Mouse (Mus musculus): ENCODE measurements around the gene Pafah1b1.

Pafah1b1 gene

DNA sequence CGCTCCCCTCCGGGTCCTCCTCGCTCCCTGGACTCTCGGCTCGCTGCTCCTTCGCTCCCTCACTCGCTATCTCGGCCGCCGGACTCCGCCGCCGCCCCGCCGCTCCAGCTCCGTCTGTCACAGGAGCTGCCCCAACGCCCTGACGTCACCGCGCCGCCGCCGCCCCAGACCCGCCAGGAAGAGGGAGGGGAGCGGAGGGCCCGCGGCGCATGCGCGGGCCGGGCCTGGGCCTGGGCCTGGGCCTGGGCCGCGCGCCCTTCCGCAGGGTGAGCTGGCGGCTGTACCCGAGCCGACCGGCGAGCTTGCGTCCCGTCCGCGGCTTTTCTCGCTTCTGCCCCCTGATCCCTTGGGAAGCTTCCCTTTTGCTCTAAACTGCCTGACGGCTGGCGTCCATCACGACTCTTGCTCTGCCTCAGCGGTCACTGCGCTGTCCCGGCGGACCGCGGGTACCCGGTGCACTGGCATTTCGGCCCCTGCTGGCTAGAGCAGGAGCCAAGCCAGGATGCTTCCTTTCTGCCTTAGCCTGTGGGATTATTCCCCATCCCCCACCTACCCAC, at the start of gene Pafah1b1:
Gene Pafah1b1 (minus strand): TSS at position 436 of the 557 bp plus-strand sequence.
- WGBS = under 1% methylated on average over 55 of the region's 56 CpGs

DNA sequence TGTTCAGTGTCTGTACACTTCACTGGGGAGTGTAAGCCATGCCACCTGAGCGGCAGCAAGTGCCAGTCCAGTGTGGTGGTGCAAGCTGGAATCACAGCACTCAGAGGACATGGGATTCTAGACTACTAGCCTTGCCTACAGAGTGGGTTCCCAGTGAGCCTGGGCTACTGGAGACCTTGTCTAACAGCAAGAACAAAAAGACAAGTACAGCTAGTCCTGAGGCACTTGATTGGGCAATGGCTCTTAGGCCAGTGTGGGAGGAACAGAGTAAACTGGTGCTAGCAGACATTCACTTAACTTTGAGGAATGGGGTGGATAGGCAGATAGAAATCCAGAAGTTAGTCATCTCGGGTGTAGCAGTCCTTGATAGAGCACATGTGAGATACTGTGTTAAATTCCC, 47.9 kb upstream of the Pafah1b1 start:
- 95% methylated on average over 2 of the region's 2 CpGs for WGBS

DNA sequence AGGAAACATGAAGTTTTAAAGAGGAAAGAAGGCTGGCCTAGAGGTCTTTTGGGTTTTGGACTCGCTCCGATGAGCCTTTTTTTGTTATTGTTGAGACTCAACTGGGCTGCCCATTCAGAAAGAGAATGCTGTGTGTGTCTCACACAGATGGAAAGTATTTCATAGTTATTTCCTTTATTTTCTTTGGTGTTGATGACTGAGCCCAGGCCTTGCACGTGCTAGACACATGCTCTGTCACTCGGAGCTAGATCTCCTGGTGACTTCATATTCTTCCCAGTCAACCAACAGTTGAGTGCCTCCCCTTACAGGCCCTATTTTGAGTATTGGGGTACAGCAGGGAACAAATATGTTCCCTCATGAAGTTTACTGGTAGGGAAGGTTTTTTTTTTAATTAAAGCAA, 47.2 kb upstream of the Pafah1b1 start:
- WGBS = 64% methylated on average over 4 of the region's 4 CpGs

DNA sequence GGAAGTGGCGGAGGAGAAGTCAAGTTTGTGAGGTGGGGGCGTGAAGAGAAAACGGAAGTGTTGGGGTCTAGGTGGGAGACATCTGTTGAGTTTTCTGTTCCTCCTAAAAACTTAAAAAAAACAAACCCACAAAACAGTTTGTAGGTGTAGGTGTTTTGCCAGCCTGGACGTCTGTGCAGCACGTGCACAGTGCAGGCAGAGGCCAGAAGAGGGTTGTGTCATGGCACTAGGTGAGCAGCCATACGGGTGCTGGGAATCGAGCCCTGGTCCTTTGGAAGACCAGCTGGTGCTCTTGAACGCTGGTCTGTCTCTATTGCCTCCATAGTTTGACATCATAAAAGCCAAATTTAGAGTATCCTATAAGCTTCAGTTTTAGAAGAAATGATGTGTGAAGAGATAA, 46.8 kb upstream of the Pafah1b1 start:
- WGBS = 9% methylated on average over 8 of the region's 8 CpGs

DNA sequence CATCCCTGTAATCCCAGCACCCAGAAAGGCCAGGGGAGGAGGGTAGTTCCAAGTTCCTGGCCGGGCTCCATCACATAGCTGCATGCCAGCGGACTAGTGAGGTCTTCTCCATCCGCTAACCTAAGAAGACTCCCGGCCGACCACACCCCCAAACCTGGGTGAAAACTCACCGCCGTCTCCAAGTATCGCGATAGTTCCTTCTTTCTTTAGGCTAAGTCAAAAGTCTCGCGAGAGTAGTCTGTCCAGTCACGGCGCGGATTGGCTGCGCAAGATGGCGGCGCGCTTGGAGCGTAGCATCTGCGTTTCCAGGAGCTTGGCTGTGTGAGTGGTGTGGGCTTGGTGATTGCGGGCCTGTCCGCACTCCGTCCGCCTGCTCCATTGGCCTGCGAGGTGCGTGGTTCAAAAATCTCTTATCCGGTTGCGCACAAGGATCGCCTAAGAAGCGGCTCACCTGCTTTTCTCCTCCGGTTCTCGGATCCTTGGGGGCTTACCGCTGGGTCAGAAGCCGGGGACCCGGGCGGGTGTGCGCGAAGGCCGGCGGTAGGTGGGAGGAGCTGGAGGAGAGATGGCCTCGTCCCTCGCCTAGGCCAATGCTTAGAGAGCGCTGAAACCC, 46.2 kb upstream of the Pafah1b1 start, which contains the start of gene Mettl16:
Gene Mettl16 (plus strand): TSS at position 236 of the 613 bp plus-strand sequence.
- WGBS = under 1% methylated on average over 43 of the region's 43 CpGs

DNA sequence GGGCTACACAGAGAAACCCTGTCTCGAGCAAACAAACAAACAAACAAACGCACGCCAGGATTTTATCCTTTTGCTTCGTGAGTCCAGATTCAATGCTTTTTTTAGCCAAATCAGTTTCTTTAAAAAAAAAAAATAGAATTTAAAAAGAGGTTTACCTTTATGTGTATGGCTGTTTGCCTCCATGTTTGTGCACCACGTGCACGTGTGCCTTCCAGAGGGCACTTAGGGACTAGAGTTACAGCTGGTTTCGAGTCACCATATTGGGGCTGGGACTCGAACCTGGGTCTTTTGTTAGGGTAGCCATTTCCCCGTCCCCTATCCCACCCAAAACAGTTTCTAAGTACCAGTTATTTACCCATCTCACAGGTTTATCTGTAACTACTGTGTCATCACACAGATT, 45.6 kb upstream of the Pafah1b1 start:
- WGBS = 71% methylated on average over 9 of the region's 9 CpGs

DNA sequence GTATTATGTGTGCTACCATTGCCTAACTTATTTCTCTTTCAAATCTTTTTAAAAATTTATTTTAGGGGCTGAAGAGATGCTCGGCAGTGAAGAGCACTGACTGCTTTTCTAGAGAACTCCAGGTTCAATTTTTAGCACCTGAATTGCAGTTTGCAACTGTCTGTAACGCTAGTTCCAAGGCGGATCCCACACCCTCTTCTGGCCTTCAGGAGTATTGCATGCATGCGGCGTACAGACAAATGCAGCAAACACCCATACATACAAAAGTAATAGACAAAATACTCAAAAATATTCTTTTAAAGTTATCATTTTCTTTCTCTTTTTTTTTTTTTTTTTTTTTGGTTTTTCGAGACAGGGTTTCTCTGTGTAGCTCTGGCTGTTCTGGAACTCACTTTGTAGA, 43.6 kb upstream of the Pafah1b1 start:
- 37% methylated on average over 6 of the region's 6 CpGs for WGBS

DNA sequence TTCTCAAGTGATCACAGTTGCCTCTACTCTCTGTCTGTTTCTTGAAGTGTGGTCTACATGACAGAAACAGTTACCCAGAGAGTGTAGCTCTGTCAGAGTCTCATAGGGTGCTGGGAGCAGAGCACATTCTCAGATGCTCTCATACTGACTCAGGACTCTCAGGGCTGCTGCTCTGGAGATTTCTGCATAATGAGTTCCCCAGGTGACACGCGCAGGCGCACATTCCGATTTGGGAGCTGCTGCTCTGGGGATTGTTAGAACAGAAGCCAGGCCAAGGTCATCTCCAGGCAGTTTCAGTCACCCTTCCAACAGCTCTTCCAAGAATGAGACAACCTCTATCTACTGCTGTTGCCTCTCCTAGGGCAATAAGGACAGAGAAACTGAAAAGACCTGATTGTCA, 43.0 kb upstream of the Pafah1b1 start:
- WGBS = 96% methylated on average over 4 of the region's 4 CpGs

DNA sequence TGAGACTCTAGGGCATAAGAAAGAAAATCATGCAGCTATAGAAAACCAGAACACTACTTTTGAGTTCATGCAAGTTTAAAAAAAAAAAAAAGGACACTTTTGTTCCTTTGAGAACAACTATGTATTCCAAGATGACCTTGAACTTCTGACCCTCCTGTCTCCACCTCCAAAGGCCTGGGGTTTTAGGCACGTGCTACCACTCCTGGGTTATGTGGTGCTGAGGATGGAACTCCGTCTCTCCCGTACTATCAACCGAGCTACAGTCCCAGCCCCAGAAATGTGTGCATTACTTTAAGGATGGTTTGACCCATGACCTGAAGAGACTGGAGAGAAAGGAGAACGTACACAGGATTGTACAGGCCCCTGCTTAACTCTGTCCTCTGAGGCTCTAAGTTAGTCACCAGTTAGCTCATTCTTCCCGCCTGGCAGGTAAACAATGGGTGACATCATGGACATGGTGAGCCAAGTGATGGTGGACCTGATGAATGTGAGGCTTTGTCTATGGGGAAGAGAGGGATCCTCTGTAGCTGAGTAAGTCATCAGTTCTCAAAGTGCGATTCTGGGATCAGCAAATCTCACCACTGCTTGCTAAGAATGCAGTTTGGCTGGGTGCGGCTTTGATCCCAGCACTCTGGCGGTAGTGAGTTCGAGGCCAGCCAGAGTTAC, 39.6 kb upstream of the Pafah1b1 start:
- WGBS = 76% methylated on average over 10 of the region's 10 CpGs

DNA sequence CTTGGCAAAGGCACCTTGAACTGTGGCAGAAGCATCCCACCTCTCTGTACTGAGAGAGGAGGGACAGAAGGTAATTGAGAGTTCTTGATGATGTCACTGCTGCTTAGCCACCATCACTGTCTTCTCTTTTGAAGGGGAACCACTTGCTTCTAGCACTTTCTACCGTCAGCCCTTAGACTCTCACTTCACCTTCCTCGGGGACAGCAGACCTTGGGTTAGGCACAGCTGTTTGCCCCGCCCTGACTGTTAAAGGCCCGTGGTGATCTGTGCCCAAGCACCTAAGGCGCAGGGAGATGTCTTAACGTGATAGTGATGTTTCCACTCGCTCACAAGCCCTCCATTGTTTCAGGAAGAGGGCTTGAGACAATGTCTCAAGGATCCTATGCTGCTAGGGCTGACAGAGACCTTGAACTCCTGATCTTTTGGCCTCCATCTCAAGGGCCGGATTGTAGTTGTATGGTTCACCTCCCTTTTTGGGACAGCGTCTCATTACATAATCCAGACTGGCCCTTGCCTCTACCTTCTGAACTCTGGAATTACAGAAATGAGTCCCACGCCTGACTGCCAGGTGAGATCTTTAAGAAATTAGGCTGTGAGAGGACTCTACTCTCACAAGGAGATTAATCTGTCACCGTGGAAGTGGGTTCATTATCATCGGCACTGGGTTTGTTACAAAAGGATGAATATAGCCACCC, 36.7 kb upstream of the Pafah1b1 start:
- WGBS = 82% methylated on average over 12 of the region's 12 CpGs

DNA sequence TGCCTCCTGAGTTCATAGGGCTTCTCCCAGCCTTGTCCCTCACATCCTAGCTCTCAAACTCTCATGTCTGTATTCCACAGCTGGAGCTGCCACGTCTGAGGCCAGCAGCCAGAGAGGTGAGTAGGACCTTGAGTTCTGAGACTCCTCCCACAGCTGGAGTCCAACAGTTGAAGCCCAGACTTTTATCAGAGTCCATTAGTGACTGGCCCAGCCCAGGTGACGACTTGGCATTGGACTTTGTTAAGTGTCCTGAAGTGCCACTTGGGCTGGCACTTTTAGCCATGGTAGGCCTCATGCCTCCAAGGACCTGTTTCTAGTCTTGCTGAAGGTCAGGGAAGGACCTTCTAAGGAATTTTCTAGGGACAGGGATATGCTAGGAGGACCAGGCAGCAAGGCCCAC, 32.2 kb upstream of the Pafah1b1 start:
- WGBS = 89% methylated on average over 2 of the region's 2 CpGs

DNA sequence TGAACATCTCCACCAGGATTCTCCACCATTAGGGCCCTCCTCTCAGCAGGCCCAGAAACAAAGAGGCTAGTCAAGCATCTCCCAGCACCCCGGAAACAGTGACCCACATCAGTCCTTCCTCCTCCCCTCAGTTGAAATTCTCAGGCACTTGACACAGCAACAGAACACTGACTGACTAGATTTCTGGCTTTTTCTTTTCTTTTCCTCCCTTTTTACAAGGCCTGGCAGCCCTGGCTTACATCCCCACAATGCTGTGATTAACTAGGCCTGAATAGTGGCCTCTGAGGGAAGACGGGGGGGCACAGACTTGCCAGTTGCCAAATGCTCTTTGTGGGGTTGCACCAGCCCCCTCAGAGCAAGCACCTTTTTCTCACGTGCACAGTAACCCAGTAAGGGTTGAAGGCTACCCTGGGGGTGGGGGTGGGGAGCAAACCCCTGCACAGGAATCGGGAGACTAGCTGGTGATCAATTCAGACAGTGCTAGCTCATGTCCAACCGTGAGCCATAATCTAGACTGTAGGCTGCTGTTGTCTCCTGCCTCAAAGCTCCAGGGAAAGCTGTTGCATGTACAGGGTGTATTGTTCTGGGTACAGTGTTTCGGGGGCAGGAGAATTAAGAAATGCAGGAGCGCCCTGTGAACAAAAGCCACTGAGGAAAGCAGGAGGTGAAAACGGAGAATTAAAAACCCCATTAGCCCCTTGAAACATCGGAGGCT, 27.0 kb upstream of the Pafah1b1 start:
- WGBS = 54% methylated on average over 9 of the region's 9 CpGs

DNA sequence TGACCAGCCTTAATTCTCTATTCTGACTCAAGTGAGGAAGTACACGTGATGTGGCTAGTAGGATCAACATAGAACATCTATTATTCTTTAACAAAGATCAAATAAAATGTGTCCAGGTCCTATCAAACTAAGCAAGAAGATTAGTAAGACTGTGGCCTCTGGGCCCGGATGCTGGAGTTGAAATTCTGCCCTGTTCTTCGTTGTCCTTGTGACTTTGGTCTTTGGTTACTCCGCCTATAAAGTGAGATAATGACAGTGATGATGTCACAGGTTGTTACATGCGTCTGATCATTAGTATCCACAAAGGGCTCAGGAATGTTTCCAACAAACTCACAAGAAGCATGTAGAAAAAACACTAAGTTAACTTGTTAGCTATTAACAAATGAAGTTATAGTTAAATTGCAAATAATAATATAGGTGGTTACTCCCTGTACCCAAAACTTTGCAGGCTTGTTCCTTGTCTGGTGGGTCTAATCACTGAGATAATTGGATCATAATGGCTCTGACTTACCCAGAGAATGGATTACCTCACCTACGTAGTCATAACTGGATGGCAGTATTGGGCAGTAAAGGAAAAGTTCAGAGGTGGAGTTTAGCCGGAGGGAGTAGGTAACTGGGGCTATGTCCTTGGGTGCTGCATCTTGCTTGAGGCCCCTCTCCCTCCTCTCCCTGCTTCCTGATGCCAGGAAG, 26.3 kb upstream of the Pafah1b1 start:
- 76% methylated on average over 7 of the region's 7 CpGs for WGBS

DNA sequence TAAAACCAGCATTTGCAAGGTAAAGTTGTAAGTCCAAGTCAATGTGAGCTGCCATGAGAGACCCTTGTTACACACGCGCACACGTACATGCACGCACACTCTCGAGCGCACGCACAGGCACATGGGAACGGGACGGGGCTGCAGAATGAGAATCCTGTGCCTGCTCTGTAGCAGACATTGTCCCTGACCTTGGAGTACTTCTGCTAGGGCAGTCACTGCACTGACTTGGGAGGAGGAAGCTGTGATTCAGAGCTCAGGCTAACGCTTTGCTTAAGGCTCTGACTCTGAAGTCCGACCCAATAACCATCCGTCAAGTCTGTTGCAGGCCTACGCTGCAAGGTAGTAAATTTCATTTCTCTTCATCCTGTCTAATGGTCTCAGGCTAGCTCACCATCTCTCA, 24.8 kb upstream of the Pafah1b1 start:
- 95% methylated on average over 13 of the region's 13 CpGs for WGBS

DNA sequence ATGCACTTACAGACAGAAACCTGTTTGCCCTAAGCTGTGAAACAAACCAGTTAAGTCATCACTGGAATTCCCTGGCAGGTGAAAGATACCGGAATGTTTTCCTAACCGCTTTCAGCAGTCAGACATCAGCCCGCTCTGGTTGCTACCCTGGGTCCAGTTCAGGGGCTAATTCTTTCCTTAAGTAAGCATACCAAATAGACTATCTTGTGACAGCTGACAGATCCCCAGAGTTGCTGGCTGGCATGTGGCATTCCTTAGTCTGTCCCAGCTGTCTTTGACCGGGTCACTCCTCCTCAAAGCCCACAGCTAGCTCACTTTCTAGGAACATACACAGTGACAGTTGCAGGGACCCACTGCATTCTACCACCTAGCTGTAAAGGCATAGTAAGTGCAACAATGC, 23.6 kb upstream of the Pafah1b1 start:
- WGBS = 82% methylated on average over 4 of the region's 4 CpGs

DNA sequence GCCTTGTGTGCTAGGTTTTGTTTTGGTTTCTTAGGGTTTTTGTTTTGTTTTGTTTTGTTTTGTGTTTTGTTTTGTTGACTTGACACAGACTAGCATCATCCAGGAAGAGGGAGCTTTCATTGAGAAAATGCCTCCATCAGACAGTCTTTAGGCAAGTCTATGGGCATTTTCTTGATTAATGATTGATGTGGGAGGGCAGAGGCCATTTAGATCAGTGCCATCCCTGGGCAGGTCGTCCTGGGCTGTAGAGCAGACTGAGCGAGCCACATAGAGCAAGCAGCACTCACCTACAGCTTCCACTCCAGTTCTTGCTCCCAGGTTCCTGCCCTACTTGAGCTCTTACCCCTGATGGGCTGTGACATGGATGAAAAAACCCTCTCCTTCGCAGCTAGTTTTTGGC, 13.4 kb upstream of the Pafah1b1 start:
- WGBS = 81% methylated on average over 3 of the region's 3 CpGs

DNA sequence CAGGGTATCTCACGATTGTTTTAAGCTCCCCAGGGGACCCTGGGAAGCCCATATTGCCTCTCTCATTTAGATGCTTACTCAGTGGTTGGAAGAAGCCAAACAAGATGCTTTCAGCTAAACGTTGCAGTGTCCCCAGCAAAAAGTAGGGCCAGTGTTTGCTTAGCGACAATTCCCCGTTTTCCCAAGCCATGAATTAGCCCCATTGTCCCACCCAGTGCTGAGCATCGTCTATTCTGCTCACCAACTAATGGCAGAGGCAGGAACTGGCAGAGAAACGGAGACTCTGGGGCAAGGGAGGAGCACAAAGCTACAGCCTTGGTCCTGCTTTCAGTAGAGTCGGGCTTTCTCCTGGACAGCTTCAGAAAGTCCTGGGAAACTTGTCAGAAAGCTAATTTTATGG, 10.4 kb upstream of the Pafah1b1 start:
- WGBS = 30% methylated on average over 7 of the region's 7 CpGs

DNA sequence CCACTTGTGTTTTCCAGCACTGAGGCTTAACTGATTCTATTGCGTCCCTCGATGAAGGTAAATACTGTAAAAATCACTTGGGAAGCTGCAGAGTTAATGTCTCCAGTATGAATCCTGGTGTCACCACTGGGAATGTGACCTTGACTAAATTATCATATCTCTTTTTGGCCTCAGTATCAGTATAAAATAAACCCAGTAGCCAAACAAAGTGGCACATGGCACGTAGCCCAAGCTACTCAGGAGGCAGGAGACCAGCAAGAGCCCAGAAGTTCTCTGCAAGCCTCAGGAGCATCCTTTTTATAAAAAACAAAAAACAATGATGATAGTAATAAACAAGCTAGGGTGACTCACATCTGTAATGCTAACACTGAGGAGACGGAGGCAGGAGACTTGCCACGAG, 711 bp upstream of the Pafah1b1 start:
- WGBS = 55% methylated on average over 5 of the region's 5 CpGs

DNA sequence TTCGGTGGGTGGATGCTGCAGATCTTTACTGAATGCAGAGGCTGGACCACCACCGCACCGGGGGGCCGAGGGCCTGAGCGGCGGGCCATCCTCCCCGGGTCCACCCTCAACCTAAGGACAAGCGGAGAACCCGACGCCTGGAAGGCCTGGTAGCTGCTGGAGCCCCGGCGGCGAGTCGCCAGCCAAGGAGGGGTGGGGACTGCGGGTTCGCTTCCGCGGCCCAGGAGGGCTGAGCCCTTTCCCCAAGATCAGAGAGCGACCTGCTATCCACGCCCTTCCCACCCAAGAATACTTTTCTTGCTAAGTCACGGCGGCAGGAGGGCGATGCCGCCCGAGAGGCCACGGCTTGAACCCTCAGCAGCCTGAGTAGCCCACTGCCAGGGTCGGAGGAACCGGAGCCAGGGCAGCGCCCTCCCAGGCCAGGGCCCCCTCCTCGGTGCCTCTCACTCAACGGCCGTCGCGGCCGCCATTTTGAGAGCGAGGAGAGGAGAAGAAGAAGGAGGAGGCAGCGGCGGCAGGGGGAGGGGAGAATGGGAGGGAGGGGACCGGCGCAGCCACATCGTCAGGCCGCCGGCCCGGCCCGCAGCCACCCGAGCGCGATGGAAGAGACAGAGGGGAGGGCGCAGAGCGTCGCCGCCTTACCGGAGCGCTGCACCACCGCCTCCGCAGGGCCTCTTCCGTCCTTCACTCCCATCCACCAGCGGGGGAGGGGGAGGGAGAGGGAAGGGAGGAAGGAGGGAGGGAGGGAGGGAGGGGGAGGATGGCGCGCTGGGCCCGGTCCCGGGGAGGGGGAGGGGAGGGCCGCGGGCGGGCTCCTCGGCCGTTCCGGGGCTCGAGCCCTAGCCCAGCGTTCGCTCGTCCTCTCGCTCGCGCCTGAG, 874 bp downstream of the Pafah1b1 start:
- under 1% methylated on average over 64 of the region's 75 CpGs for WGBS

DNA sequence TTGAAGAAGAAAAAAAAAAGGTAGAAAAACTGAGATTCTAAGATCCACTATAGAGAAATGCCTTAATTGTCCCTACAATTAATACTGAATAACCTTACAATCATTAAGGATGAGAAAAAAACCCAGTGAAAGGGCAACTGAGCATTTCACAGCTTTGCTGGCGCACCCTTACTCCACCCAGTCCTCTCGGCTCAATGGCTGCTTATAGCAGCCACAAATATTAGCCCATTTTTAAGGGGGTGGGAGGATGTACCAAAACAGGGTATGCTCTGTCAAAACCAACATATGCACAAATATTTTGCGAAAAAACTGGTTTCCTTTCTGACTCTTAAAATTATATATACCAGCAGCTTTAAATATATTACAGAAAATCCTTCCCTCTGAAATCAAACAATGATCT, 2.5 kb downstream of the Pafah1b1 start:
- 10% methylated on average over 3 of the region's 3 CpGs for WGBS

DNA sequence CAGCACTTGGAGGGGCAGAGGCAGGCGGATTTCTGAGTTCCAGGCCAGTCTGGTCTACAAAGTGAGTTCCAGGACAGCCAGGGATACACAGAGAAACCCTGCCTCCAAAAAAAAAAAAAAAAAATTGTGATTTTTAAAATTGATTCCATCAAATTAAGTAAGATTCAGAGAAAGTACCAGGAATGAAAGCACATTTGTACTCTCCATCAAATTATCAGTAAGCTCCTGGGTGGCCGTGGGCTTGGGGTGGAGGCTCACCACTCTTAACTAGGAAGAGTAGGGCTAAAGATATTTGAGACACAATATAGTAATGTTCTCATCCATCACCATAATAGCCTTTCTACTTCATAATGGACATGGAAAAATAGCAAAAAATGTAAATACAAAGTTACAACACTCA, 3.3 kb downstream of the Pafah1b1 start:
- 27% methylated on average over 2 of the region's 2 CpGs for WGBS

All from cerebral cortex, adult 2 months (tissue).